Mouse (Mus musculus) layer of hippocampus, adult 18-20 months (tissue): ENCODE results near the gene Klc1. TPM values are rescaled to one million over a fixed set of nuclear protein-coding genes. Genes with fewer than 3 reads are reported as not detected.

Experiments used
- DNase-seq, 2 experiments: peaks; one replicate each; pipeline ENCODE4 v3.0.0; 2022; ENCODE audit warnings: low spot score in 2 of 2
- total RNA-seq, 2 experiments: library from RNA; stranded (reverse); gene quantifications; 2 replicates each; pipeline ENCODE4 v1.2.3; 2021

Gene Klc1
- total RNA-seq, 2 experiments from 2014 or later = 682 to 695 TPM

- DNase-seq = no peak
These were observed 54.0 kb downstream of the Klc1 start for GRCm38 (mm10) chr12:111812611-111813010.

GRCm38 (mm10) chr12:111813111-111813765 lies 54.6 kb downstream of the Klc1 start:
- DNase-seq = no peak

GRCm38 (mm10) chr12:111813766-111814617 lies 55.3 kb downstream of the Klc1 start, which contains the start of the genes Xrcc3 and Zfyve21:
TSS of gene Xrcc3 (minus strand) at chr12:111813873.
TSS of gene Zfyve21 (plus strand) at chr12:111814170.
- DNase-seq = peak; percentile 98 to 99

- DNase-seq = no peak
These were observed 56.4 kb downstream of the Klc1 start for GRCm38 (mm10) chr12:111814769-111815762.

GRCm38 (mm10) chr12:111816528-111816927 lies 57.9 kb downstream of the Klc1 start:
- DNase-seq = peak; percentile 78 to 85

- DNase-seq = no peak
These were observed 58.3 kb downstream of the Klc1 start for GRCm38 (mm10) chr12:111816967-111817366.

- no peak for DNase-seq
These were observed 59.3 kb downstream of the Klc1 start for GRCm38 (mm10) chr12:111817991-111818390.

GRCm38 (mm10) chr12:111819936-111820335 lies 61.3 kb downstream of the Klc1 start:
- DNase-seq = peak in 1 of 2 experiments; percentile 46

- no peak for DNase-seq
These were observed 62.1 kb downstream of the Klc1 start for GRCm38 (mm10) chr12:111820708-111821107.

GRCm38 (mm10) chr12:111821931-111822330 lies 63.3 kb downstream of the Klc1 start:
- no peak for DNase-seq

GRCm38 (mm10) chr12:111827556-111827955 lies 68.9 kb downstream of the Klc1 start:
- no peak for DNase-seq

- DNase-seq = peak in 1 of 2 experiments; percentile 53
These were observed 70.8 kb downstream of the Klc1 start for GRCm38 (mm10) chr12:111829447-111829846.

GRCm38 (mm10) chr12:111829954-111830353 lies 71.3 kb downstream of the Klc1 start:
- DNase-seq = no peak

GRCm38 (mm10) chr12:111830375-111830774 lies 71.7 kb downstream of the Klc1 start:
- no peak for DNase-seq

- DNase-seq = no peak
These were observed 74.0 kb downstream of the Klc1 start for GRCm38 (mm10) chr12:111832643-111833042.

GRCm38 (mm10) chr12:111833457-111833856 lies 74.8 kb downstream of the Klc1 start:
- no peak for DNase-seq

GRCm38 (mm10) chr12:111842565-111843433 lies 84.2 kb downstream of the Klc1 start:
- no peak for DNase-seq

- DNase-seq = no peak
These were observed 84.8 kb downstream of the Klc1 start for GRCm38 (mm10) chr12:111843470-111843869.

- DNase-seq = no peak
These were observed 87.3 kb downstream of the Klc1 start for GRCm38 (mm10) chr12:111845953-111846352.

- no peak for DNase-seq
These were observed 88.2 kb downstream of the Klc1 start for GRCm38 (mm10) chr12:111846815-111847214.
